Mouse (Mus musculus): ENCODE data around the gene Rora.

DNA sequence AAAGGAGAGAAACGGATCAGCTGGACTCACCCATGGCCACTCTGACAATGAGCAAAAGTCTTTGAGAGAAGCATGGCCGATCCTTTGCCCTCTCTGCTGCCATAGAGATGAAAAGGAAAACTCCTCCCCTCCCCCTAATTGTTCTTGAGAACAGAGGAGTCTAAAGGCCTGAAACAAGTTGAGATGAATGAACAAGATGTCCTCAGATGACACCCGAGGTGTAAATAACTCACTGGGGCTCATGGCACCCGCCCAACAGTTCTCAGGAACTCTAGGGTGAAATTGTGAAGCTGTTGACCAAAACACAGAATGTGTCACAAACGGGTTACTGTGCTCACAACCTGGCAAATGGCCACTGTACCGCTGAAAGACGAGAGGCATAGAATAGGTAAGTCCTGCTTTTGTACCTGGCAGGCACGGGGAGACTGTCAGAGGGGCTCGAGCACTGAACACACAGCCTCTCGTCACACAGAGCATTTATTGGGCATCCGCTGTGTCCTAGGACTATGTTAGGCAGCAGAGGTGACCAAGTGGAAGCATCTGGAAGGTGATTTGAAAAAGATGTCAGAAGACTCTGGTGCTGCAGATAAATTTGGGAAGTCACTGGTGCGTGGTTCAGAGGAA is 467.6 kb downstream of the Rora start:
- no peak for TF ChIP-seq CTCF (IDR thresholded peaks at IDR 0.05; ENCODE audit: low read depth, low read length)
- no peak for TF ChIP-seq POLR2A (IDR thresholded peaks at IDR 0.05; ENCODE audit: extremely low read depth, insufficient read depth, low read length)
